Mouse (Mus musculus): ENCODE measurements at regions not wholly inside any gene's neighbourhood (a gene's known extent, or its start where the extent isn't known, plus 50 kb on each side); places are given as distances from the start of the nearest gene placed in this dataset.

DNA sequence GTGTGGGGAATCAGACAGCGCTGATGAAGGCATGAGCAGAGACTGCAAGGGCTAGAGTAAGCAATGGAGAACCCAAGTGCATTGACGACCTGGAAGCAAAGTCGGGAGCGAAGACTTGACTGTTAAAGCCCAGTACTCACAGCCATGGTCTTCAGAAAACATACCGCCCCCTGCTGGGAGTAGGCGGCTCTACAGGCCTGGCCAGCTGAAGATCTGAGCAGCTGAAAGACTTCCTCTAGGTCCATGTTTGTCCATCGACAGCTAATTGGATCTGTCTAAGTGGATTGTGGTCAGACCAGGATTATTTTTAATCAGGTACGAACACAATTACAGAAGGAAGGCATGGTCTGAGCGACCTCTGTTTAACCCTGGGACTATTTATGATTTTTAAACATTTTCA lies 230.0 kb downstream of the Slc30a10 start:
- TF ChIP-seq CTCF (IDR thresholded peaks at IDR 0.05; ENCODE audit: low read depth, low read length) (peak; percentile 78), POLR2A (IDR thresholded peaks at IDR 0.05; ENCODE audit: extremely low read depth, insufficient read depth, low read length) (no peak)

Measured in liver, adult 2 months (tissue).